Mouse (Mus musculus) ZHBTc4 (cell line): ENCODE measurements around the gene Chsy1.

Experiments used
- DNase-seq: peaks from one replicate; pipeline ENCODE4 v3.0.0-alpha.2; 2011; ENCODE audit warnings: low read depth, low spot score

Gene Chsy1

GRCm38 (mm10) chr7:66209920-66210319 lies 100.6 kb downstream of the Chsy1 start:
- no peak for DNase-seq

DNA sequence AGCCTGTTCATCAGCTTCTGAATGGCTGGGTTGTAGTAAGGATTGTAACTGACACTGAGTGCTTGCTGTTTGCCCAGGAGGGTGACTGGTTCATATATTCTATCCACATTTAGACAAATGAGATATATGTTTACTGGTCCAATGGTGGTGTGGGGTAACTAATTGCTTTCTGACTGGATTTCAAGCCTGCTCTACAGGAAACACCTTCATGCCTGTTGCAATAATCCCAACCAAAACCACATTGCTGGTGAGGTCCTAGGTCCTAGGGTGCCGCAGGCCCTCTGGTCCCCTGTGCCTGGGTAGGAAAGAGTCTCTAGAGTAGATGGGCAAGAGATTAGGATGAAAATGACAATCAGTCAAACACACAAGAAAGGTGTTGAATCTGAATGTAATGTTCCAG lies 103.6 kb downstream of the Chsy1 start:
- no peak for DNase-seq

GRCm38 (mm10) chr7:66214477-66214876 lies 105.2 kb downstream of the Chsy1 start:
- no peak for DNase-seq

- DNase-seq: no peak
These were observed 106.6 kb downstream of the Chsy1 start for GRCm38 (mm10) chr7:66215911-66216310.

GRCm38 (mm10) chr7:66217011-66217410 lies 107.7 kb downstream of the Chsy1 start:
- no peak for DNase-seq

DNA sequence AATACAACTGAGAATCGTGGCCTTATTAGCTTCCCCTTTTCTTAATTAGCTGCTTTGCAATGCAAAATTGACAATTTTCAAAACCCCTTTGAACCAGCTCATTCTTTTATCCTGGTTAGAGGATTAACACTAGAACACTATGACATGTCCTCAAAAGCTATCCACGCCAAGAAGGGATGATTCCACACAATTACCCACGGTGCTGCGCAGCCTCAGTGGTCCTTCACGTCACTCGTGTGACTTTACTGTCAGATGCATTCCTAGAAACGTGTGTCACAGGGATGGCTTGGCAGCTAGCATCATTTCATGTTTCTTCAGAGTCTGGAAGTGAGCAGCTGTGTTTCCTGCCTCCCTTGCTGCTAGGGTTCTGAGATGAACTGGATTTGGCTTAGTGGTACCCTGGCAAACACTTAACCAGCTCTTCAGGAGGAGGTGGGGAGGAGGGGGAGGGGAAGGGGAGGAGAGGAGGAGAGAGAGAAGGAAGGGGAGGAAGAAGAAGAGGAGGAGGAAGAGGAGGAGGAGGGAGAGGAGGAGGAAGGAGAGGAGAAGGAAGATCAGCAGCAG lies 108.3 kb downstream of the Chsy1 start:
- no peak for DNase-seq

DNA sequence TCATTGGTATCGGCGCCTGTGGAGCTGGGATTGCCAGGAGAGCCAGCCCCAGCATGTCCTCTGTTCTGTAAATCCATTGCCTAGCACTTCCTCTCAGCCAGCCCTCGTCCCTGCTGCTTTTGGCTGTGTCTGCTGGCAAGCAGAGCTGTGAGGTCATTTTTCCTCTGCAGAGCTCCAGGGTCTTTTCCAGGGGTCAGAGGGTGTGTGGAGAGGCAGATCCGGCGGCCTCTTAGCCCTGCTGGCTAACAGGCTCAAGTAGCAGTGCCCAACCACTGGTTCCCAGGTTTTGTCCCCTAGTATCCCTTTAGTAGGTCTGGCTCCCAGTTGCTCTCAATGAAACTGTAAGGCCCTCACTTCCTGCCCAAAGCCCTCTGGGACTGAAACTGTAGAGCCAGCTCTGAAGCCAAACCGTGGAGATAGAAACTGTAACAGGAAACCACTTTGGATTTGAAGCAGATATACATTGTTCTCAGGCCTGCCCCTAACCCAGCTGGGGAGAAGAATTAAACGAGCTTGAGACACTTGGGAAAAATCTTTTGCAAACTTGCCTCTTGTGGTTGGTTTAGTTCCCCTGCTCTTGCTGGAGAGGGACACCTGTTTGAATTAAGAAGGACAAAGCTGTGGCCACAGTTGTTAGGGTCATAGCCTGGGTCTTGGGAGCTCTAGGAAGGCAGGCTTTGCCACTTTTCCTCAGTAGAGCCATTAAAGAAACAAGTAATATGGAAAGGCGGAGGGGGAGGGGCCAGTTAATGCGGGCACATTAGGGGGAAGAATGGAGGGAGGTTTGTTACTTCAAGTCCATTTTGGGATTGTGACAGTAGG lies 109.1 kb downstream of the Chsy1 start:
- DNase-seq: no peak

DNA sequence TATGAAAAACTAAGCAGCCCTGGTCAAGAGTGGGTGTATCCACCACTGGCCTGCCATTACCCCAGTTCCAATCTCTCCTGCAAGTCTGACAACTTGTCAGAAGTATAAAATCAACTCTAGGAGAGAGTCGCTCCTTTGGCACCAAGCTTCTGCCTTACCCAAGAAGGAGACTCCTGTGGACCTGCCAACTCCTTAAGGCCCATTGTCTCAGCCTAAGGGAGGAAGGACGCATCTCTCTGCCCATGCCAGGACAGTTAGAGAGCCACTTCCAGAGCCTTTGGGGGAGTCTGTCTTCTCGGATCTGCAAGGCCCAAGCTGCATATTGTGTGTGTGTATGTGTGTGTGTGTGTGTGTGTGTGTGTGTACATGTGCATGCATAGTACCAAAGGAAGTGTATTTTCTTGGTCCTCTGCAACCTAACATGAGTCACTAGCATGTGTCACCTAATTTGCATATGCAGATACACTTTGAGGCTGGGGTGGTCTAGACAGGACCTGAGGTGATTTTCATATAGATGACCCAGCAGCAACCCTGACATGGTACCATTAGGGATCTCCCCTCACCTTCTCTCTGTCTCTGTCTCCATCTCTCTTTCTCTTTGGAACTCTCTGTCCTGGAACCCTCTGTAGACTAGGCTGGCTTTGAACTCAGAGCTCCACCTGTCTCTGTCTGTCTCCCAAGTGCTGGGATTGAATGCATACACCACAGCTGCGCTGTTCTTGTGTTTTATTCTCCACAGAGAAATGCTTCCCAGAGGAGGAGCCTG lies 109.9 kb downstream of the Chsy1 start:
- no peak for DNase-seq

- peak; percentile 6 for DNase-seq
These were observed 110.5 kb downstream of the Chsy1 start for GRCm38 (mm10) chr7:66219794-66220227.

GRCm38 (mm10) chr7:66222621-66223091 lies 113.3 kb downstream of the Chsy1 start:
- DNase-seq: no peak
